Mouse (Mus musculus): Measurements from ENCODE around the gene Xaf1. TPM values are rescaled to one million over a fixed set of nuclear protein-coding genes. Genes with fewer than 3 reads are reported as not detected.

The Xaf1 gene
- polyA plus RNA-seq, 1 experiment from 2014 or later, result 68.3 TPM

DNA sequence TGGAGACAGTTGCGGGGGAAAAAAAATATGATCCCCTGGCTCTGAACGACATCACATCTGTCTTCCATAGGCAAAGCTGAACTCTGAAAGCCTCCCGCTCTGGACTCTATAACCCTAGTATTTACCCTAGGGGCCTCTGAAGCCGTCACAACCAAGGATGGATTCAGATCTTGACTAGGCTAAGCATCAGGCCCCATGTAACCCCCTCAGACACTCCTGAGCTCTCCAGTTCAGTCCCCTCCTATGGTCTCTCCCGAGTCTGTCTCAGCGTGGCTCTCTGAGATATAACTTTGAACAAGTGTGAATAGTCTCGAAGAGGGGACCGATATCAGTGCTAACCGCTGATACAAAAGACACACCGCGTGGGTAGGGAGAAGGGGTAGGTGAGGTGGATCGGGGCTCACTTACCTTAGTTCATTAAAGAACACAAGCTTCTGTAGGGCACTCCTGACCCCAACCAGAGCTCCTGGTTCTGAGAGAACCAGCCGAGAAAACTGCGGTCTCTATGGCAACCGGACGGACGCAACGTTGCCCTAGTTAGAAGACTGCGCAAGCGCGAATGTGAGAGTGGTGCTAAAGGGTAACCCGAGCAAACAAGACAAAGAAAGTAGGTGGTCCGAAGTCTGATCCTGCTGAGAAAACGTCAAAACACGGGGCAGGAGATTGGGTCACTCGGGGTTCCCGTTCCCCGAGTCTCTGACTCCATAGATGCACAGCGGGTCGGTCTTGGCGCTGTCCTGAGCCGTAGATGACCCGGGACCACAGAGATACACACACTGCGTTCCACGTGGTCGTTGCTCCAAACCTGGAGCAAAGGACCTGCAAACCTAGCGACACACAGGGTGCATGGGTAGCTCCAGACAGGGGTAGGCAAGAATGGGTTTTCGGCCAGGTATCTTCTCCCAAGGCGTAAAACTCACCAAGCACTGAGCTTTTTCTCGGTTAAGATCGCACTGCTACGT is 60.2 kb downstream of the Xaf1 start:
- DNase-seq (ENCODE audit: low spot score), result peak; percentile 51

DNA sequence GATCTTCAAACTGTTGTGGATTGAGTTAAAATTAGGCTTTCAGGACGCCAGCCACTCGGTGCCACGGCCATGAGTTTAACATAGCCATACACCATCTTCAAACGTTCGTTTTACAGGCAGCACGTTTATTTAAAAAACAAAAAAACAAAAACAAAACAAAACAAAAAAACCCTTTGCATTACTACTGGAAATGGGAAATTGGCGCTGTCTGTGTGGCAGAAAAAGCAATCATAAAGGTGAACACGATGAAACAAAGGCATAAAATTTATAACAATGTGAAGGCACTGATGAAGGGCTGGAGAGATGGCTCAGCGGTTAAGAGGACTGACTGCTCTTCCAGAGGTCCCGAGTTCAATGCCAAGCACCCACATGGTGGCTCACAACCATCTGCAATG is 60.9 kb downstream of the Xaf1 start, which contains the start of gene Tekt1:
Gene Tekt1 (minus strand): TSS at position 96 of the 395 bp plus-strand sequence.
- no peak for DNase-seq (ENCODE audit: low spot score)

Other genes with a start within 250 kb of the Xaf1 start
- 0.05 and 0.14 TPM in 2 replicates for gene Pitpnm3, start 165.9 kb upstream of the Xaf1 start, polyA plus RNA-seq (2015; fragmentation: Nextera tagmentation; extraction: Ambion mirVana)
- 0.06 and 0.07 TPM in 2 replicates for gene Gm43951, start 94.8 kb upstream of the Xaf1 start, polyA plus RNA-seq (2015; fragmentation: Nextera tagmentation; extraction: Ambion mirVana)
- gene 4933427D14Rik, start 94.2 kb upstream of the Xaf1 start, polyA plus RNA-seq (2015; fragmentation: Nextera tagmentation; extraction: Ambion mirVana), result 19.2 and 20.7 TPM in 2 replicates
- gene Txndc17, start 94.1 kb upstream of the Xaf1 start, polyA plus RNA-seq (2015; fragmentation: Nextera tagmentation; extraction: Ambion mirVana), result 148 and 164 TPM in 2 replicates
- gene Med31, start 86.0 kb upstream of the Xaf1 start, polyA plus RNA-seq (2015; fragmentation: Nextera tagmentation; extraction: Ambion mirVana), result 50.1 and 52.1 TPM in 2 replicates
- gene Slc13a5, start 34.4 kb upstream of the Xaf1 start, polyA plus RNA-seq (2015; fragmentation: Nextera tagmentation; extraction: Ambion mirVana), result not detected in 2 replicates
- 0.16 TPM in 1 of 2 replicates, not detected in the other for gene Fbxo39, start 12.8 kb downstream of the Xaf1 start, polyA plus RNA-seq (2015; fragmentation: Nextera tagmentation; extraction: Ambion mirVana)
- gene Tekt1, start 60.8 kb downstream of the Xaf1 start, polyA plus RNA-seq (2015; fragmentation: Nextera tagmentation; extraction: Ambion mirVana), result 0.60 and 0.62 TPM in 2 replicates
- 3.3 and 4.1 TPM in 2 replicates for gene Smtnl2, start 110.1 kb downstream of the Xaf1 start, polyA plus RNA-seq (2015; fragmentation: Nextera tagmentation; extraction: Ambion mirVana)
- gene Ggt6, start 133.9 kb downstream of the Xaf1 start, polyA plus RNA-seq (2015; fragmentation: Nextera tagmentation; extraction: Ambion mirVana), result 1.0 and 1.1 TPM in 2 replicates
- 124 and 128 TPM in 2 replicates for gene Mybbp1a, start 139.7 kb downstream of the Xaf1 start, polyA plus RNA-seq (2015; fragmentation: Nextera tagmentation; extraction: Ambion mirVana)
- 1.4 and 1.5 TPM in 2 replicates for gene Spns2, start 188.3 kb downstream of the Xaf1 start, polyA plus RNA-seq (2015; fragmentation: Nextera tagmentation; extraction: Ambion mirVana)
- gene Spns3, start 248.9 kb downstream of the Xaf1 start, polyA plus RNA-seq (2015; fragmentation: Nextera tagmentation; extraction: Ambion mirVana), result 6.4 and 7.6 TPM in 2 replicates